Mouse (Mus musculus) frontal cortex, postnatal 25 days (tissue): ENCODE measurements at regions not wholly inside any gene's neighbourhood (a gene's known extent, or its start where the extent isn't known, plus 50 kb on each side); places are given as distances from the start of the nearest gene placed in this dataset.

Source experiments
- DNase-seq, 2 experiments: peaks; one replicate each; pipeline ENCODE4 v3.0.0; 2022; ENCODE audit warnings: low spot score in 2 of 2

DNA sequence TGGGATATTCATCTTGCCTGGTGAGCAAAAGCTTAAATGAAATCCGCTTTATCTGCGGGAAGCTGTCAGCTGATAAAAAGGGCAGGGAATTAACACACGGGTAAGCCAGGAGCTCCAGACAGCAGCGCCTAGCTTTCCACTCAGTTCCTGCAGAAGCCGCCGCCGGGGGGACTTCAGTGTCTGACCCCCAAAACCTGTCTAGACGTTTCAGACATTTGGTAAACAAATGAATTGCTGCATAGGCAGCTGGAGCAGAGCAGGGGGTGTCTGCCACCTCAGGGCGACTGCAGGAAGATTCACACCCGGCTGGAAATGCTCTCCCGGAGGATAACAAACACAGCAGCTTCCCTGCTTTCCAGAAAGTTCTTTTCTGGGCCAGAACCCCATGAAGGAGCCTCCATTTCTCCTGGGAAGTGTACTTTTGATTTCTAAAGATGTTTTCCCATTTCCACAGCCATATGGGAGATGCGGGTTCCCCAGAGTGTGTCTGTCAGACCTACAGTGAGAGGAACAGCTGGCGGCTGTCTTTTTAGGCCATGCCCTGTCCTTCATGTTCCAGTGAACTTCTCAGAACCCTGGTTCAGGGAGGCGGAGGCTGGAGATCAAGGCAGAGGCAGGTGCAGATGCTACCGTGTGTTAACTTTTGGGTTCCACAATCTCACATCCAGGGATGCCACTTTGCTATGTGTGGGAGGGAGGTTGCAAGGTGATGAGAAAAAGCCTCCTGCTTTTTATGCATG, 58.7 kb upstream of the Pmepa1 start:
- DNase-seq: no peak

DNA sequence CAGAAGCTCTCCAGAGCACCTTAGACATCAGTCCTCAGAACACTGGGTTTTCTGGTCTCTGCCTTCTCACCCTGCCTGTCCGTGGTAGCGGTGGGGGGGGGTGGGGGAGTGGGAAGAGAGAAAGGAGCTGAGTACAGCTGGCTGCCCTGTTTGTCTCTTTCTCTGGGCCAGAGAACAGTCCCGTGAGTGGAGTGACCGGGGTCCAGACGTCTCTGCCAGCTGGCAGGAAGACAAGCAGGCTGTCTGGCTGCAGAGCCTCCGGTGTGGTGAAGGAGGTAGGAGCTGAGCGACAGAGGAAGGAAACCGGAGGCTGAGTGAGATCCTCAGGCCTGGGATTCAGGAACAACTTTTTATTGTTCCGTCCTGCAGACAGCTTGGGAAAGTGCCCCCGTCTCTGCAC, 59.5 kb upstream of the Pmepa1 start:
- no peak for DNase-seq

DNA sequence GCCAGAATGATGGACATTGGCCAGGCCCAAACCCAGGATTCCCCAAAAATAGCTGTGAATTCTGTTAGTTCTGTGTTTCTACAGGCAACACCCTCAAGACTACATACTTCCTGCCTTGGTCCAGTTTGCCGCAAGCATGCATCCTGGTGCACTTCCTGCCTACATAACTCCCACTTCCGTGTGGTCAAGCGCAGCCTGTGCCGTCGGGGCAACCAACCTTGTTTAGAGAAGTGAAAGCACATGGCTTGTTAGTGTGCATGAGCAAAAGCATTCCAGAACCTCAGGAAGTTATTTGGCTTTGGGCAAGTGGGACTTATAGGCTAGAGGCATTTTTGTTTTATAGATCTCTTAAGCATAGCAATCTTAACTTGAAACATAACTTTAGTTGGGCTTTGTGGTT, 61.3 kb upstream of the Pmepa1 start:
- no peak for DNase-seq

- DNase-seq: no peak
Measured at GRCm38 (mm10) chr2:173338671-173339070, 62.3 kb upstream of the Pmepa1 start.

DNA sequence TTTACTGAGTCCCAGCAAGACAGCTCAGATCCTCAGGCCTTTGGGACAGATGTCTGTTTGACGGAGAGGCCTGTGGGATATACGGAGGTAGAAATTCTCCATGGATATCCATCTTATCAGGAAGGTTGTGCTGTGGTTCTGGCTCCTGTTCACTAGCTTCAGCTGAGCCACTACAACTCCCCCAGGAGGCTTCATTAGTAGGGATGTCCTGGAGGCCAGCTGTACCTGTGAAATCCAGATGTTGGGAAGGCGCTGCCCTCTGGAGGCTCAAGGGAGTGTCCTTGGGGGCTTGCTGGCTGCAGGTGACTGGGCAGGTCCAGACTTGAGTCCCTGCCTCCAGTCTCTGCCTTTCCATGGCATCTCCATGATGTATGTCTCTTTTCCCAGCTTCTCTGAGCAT, 62.9 kb upstream of the Pmepa1 start:
- no peak for DNase-seq

DNA sequence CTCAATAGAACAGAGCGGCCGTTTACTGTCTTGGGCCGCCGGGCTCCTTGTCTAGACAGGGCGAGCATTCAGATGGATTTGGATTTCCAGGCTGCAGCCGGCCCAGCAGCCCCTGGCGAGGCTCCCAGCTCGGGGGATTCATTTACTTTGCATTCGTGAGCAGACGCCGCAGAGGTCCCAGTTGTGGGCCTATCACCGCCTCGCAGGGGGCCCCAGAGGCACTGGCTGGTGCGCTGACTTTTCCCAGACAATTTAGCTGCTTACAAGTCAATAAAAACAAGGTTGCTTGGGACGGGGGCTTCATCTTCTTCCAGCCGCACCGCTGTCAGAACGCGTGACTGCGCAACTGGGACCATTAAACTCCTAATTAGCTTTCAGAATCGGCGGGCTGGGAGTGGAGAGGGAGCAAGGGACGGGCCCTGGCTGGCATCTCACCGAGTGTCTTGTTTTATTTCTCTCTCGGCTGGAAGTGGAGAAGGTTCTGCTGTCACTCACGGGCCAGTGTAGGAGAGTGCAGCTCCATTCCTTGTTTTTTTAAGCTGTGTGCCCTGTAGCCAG, 63.8 kb upstream of the Pmepa1 start:
- no peak for DNase-seq

DNA sequence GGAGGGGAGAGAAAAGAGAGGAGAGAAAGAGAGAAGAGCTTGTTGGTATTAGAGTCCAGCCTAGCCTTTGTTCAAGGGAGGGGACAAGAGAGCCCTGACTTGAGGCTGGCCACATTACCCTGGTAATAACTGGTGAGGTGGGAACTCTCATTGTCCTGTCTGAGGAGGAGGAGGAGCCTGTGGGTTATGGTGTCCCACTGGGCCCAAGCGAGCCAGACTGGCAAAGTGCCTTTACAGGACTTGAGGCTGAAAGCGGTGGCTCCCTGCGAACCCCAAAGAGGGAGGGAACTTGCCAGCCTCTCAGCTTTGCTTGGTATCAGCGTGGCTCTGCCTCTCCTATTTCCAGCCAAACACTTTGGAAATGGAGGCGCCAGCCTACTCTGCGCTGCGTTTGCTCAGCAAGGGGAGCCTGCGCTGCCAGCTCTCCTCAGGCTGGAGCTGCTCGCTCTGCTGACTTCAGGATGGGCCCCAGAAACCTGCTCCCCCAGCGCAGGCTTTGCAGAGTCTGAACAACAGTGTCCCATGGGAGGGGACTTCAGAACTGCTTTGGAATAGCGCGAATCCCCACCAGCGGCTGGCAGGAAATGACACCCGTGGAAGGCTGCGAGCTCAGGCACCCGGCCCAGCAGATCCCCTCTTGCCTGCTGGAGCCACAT, 66.4 kb upstream of the Pmepa1 start:
- no peak for DNase-seq

DNA sequence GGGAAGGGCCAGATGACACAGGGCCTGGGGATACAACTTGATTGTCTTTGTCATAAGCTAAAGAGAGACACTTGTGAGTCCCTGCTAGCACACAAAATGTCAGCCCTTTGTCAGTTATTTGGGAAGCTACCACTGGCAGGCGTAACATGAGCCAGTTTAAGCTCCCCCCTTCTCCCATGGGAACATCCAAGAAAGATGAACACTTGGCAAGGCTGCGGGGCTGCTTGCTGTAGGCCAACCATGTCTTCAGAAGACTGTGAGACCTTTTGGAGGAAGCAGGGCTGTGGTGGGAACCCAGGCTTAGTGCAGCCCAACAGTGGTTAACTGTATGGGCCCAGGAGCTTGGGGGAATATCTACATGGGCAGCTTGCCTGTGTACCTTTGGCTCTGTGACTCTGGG, 67.3 kb upstream of the Pmepa1 start:
- no peak for DNase-seq

DNA sequence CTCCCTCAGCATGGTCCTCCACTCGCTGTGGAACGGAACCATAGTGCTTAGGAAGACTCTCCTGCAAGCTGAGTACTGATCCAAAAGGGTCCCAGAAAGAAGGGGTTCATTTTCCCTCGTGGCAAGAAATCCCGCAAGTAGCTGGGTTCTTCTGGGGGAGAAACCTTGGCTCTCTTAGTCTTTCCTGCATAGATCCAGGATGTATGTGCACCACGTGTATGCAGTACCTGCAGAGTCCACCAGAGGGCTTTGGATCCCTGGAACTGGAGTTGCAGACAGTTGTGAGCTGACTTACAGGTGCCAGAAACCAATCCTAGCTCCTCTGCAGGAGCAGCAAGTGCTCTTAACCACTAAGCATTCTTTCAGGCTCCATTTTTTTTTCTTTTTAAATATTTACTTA, 67.9 kb upstream of the Pmepa1 start:
- no peak for DNase-seq

GRCm38 (mm10) chr2:173347341-173347740, 71.0 kb upstream of the Pmepa1 start:
- no peak for DNase-seq

DNA sequence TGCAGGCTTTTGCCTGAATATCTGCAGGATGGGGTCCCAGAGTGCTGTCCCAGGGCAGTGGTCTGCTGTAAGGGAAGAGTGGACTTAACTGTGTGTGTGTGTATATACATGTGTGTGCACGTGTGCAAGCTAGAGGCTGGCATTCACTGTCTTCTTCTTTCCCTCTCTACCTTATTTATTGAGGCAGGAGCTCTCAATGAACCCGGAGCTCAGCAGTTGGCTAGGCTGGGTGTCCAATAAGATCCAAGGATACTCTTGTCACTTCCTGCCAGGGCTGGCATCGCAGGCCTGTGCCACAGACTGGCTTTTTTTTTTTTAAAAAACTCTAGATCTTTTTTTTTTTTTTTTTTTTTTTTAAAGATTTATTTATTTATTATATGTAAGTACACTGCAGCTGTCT, 72.4 kb upstream of the Pmepa1 start:
- DNase-seq: no peak

DNA sequence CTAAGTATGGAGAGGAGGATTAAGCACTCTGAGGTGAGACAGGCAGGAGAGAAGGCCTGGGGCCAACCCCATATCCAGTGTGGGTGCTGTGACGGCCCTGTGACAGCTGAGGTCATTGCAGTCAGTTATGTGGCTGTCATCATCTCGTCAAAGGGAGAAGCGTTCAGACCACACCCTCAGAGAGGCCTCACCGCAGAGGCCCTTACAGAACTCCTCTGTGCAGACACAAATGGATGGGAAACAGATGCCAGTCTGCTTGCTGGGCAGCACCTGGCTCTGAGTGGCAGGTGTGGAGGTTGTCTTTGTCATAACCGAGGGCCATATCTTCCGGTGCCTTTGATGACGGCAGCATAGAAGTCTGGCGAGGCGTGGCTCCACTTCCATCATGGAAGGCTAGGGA, 73.2 kb upstream of the Pmepa1 start:
- DNase-seq: no peak

DNA sequence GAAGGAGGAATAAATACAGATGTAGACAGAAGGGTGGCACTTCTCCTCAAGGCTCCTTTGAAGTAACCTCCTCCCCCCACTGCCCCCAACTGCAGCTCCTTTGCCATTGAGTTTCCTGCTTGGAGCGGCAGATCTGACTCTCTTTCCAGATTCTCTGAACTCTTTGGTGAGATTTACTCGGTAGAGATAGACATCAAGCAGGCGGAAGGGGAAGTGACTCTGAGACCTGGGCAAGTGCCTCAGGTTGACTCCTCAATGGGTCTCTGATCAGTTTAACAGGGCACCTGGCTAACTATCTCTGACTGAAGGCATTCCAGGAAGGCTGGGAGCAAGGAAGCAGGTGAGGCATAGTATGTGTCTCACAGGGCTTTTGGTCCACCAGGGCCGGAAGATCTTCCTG, 73.6 kb upstream of the Pmepa1 start:
- no peak for DNase-seq

DNA sequence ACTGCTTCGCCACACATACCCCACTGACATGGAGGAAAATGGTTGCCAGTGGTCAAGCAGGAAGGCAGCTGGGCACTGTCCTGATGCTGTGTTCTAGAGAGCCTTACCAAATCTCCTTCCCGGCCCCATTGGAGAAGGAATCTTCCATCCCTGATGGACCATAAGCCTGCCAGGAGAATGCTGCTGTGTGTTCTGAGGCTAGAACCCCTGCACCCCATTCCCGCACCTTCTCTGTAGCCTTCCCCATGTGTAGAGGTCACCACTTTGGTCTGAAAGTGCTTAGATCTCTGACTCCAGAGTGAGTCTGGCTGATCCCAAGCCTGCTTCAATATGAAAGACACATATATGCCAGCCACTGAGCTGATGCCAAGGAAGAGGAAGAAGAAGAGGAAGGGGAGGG, 74.1 kb upstream of the Pmepa1 start:
- no peak for DNase-seq

GRCm38 (mm10) chr2:173350831-173351230, 74.5 kb upstream of the Pmepa1 start:
- DNase-seq: no peak

GRCm38 (mm10) chr2:173351831-173352755, 75.8 kb upstream of the Pmepa1 start:
- DNase-seq: no peak

GRCm38 (mm10) chr2:173352756-173353139, 76.4 kb upstream of the Pmepa1 start:
- DNase-seq: no peak

DNA sequence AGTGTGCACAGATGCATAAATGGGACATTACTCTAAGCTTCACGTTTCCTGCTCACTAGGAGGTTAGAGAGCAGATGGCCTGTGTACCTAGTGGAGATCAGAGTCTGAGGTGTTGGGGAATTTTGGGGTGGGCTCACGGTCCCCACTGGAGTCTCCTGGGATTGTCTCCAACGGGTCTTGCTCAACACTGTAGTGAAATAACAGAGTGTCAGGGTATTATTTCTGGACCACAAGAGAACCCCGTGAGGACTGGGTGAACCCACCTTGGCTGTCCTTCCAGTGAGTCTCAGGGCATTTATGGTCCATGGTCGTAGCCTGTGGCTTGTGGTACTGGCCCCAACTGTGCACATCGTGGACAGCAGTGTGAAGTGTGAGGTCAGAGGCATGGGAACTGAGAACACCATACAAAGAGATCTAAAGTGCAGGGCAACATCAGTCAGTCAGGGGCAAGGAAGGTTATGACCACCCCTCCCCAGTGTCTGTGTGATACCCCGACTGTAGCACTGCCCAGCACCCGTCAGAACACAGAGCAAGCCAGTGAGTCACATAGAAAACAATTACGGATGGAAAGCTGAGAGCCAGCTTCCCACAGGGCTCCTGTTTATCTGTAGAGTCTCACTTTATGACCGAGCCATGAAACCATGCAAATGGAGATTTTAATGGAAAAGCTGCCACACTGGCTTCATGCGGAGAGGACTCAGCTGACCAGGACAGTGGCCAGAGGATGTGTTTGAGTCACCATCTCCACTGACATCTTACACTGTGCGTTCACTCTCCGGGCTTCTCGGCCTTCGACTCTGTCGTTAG, 77.3 kb upstream of the Pmepa1 start:
- no peak for DNase-seq

GRCm38 (mm10) chr2:173356786-173357185, 80.5 kb upstream of the Pmepa1 start:
- DNase-seq: no peak

GRCm38 (mm10) chr2:173365441-173366166, 89.3 kb upstream of the Pmepa1 start:
- DNase-seq: no peak

- DNase-seq: no peak
Measured at GRCm38 (mm10) chr2:173366734-173367133, 90.4 kb upstream of the Pmepa1 start.
